Mouse (Mus musculus): Measurements from ENCODE around the gene Hist1h2ab.
"Not testable (repeated sequence)": the region's sequence is repeated elsewhere in the genome, so short reads cannot be mapped to it uniquely, and the experiment has no call there.

Hist1h2ab gene

DNA sequence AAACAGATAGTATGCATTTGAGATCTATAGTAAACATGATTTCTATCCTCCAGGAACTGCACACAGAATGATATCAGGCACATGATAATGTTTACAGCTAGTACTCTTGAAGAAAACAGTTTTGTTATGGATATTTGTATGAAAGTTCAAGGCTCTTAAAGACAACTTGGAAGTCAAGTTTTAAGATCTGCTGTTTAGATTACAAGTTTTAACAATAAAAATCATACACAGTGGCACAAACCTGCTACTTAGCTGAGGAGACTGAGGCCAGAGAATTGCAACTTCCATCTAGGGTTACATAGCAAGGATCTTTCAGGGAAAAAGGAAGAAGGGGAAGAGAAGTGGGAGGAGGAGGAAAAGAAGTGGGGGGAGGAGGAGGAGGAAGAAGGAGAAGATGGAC, 4.1 kb downstream of the Hist1h2ab start:
- DNase-seq = no peak

GRCm38 (mm10) chr13:23756790-23757189, 5.9 kb downstream of the Hist1h2ab start, which contains the start of gene Hist1h4b:
Hist1h4b (plus strand) TSS chr13:23757013.
- peak; percentile 77 for DNase-seq

DNA sequence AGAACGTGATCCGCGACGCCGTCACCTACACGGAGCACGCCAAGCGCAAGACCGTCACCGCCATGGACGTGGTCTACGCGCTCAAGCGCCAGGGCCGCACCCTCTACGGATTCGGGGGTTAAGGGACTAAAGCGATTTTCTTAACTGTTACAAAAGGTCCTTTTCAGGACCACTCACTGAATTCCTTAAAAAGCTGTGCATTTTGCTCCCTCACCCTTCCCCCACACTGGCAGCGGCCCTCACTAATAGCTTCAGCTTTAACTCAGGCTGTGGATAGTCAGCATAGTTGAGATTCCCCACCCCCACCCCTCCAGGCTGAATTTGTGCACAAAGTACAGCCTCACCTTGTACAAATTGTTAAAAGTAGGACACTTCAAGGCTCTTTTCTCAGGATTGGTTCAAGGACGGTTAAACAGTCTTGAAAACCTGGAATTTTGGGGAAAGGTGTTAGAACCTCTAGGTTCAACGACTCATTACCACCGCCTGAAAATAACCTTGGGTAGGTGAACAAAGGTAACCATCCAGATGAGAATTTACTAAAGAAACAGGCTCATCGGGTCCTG, 6.4 kb downstream of the Hist1h2ab start:
- no peak for DNase-seq

- no peak for DNase-seq
These were observed 7.0 kb downstream of the Hist1h2ab start for GRCm38 (mm10) chr13:23757921-23758320.

DNA sequence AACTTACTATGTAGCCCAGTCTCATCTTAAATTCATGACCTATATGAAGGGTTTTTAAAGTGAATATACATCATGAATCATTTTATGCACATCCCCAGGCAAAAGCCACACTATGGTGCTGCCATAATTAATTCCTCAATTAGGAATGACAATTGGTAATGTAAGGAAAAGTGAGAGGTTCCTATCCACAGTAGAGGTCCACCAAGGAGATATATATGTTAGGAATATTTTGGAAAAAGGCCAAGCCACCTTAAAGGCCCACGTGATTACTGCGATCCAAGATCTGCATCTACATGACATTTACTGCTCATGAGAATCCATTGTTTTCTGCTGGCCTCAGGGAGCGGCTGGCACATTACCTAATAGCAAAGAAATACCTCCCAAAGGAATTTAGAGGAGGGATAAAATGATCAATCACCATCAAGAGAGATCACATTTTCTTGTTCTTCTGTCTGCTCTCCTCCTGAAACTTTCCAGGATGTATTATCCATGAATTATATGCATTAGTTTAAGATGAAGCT, 8.4 kb downstream of the Hist1h2ab start:
- no peak for DNase-seq

DNA sequence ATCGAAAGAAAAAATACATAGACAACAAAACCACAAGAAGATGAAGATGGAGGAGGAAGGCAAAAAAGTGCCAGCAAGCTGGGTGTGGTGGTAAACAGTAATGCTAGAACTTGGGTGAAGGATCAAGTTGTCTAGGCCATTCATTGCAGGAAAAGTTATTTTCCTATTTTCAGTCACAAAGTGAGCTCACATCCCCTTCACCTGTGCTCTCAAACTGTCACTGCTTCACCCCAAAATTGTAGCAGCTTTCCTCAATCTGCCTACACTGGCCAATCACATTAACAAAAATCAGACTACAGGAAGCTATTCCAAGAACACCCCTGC, 9.0 kb downstream of the Hist1h2ab start:
- DNase-seq = no peak

DNA sequence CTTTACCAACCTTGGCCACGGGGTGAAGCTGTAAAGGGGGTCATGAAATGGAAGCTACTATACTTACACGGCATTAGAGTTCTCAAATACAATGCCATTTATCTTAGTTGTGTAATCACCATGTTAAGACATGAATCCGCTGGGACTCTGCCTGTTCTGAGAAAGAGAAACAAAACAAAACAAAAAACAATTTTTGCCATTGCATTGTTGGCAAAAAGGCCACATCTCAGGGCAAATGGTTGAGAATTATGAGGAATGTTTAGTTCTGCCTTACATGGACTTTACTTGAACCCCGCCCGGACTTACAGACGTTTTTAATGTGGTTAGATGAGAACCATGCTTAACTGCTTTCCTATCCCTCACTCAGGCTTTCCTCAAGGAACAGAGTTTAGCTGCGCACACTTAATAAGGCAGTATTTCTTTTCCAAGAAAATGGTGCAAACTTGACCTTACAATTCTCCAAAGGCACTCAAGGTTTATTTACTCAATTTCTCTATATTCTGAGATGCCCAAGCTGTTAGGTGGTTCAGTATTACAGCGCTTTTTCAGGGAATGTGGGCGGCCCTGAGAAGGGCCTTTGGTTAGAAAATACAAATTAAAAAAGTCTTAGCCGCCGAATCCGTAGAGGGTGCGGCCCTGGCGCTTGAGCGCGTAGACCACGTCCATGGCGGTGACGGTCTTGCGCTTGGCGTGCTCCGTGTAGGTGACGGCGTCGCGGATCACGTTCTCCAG, 9.5 kb downstream of the Hist1h2ab start:
- no peak for DNase-seq

DNA sequence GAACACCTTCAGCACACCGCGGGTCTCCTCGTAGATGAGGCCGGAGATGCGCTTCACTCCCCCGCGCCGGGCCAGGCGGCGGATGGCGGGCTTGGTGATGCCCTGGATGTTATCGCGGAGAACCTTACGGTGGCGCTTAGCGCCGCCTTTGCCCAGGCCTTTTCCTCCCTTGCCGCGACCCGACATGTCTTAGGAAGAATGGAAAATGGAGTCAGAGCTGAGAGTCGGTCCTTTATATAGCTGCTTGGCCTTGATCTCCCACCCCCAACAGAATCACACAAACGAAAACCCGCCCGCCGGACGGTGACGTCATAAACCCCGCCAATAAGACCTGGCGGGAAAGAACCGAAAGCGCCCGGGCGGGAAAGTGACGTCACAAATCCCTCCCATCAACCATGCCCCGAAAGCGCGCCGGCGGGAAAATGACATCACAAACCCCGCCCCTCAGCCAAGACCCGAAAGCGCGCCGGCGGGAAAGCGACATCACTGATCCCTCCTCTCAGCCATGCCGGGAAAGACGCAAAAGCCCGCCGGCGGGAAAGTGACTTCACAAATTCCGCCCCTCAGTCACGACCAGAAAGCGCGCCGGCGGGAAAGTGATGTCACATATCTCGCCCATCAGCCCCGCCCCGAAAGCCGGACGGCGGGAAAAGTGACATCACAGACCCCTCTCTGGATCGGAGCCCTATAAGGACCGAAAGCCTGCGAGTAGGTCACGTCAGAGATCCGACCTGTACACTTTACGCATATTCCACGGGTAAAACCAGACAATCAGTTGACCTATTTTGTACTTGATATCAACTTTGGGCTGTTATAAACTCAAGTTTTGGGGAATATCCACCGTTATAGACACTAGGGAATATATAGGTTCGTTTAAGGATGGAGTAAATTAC, 10.3 kb downstream of the Hist1h2ab start, which contains the start of gene Hist1h4a:
TSS of gene Hist1h4a (minus strand) at position 259 of the 893 bp plus-strand sequence.
- peak; percentile 98 for DNase-seq

GRCm38 (mm10) chr13:23761871-23762821, 11.2 kb downstream of the Hist1h2ab start, which contains the start of gene Hist1h3a:
Hist1h3a (minus strand) TSS chr13:23762386.
- DNase-seq = peak; percentile 56

- no peak for DNase-seq
These were observed 12.3 kb downstream of the Hist1h2ab start for GRCm38 (mm10) chr13:23763242-23763585.

DNA sequence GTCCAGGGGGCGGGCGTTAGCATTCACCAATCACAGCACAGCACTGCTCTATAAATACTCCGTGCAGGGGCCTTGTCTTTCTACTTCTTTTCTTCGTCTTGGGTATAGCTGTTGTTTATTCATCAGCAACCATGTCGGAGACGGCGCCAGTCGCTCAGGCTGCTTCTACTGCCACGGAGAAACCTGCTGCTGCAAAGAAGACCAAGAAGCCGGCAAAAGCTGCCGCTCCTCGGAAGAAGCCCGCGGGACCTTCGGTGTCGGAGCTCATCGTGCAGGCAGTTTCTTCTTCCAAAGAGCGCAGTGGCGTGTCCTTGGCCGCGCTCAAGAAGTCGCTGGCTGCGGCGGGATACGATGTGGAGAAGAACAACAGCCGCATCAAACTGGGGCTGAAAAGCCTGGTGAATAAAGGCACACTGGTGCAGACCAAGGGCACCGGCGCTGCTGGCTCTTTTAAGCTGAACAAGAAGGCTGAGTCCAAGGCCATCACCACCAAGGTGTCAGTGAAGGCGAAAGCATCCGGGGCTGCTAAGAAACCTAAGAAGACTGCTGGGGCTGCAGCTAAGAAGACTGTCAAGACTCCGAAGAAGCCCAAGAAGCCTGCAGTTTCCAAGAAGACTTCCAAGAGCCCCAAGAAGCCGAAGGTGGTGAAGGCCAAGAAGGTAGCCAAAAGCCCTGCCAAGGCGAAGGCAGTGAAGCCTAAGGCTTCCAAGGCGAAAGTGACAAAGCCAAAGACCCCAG, 12.8 kb downstream of the Hist1h2ab start, which contains the start of gene Hist1h1a:
TSS of gene Hist1h1a (plus strand) at position 81 of the 738 bp plus-strand sequence.
- peak; percentile 72 for DNase-seq

DNA sequence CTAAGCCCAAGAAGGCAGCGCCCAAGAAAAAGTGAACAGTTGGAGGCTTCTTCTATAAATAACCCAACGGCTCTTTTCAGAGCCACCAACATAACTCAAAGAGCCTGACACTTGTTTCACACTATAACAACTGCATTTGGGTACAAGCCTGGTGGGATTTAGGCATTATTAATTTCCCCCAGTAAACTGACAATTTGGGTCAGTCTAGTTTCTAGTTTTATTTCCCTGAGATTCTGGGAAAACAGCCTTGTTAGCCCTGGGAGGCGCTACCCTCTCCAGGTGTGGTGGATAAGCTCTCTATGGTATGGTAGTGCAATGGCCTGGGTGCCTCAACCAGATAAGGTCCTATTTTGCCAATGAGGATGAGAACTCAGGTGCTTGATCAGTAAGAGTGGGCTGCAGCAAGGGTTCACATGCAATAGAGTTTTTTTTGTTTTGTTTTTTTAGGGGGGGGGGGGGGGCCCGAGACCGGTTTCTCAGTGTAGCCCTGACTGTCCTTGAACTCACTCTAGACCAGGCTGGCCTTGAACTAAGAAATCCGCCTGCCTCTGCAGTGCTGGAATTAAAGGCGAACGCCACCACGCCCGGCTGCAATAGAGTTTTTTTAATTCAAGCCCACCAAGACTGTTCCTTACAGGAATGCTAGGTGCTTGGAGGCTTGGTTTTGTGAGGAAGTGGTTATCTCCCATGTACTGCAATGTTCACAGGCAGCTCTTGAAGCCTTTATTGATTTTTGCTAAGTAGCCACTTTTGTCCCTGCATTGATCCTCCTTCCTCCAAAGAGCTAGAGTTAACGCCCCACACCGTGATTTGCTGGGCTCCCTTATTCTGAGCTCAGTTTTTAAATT, 13.6 kb downstream of the Hist1h2ab start:
- no peak for DNase-seq

DNA sequence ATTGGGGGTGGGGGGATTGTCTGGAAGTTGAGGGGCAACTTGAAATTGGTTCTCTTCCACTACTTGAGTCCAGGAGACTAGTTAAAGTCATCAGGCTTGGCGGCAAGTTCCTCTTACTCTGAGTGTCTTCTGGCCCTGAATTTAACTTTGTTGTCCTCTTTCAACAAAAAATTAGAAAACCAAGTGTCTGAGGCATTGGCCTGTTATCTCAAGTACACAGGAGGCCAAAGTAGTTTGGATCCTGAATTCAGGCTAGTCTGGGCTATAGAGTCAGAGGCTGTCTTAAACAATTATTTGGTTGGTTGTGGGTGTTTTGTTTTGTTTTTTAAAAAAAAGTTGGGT, 14.2 kb downstream of the Hist1h2ab start:
- no peak for DNase-seq

DNA sequence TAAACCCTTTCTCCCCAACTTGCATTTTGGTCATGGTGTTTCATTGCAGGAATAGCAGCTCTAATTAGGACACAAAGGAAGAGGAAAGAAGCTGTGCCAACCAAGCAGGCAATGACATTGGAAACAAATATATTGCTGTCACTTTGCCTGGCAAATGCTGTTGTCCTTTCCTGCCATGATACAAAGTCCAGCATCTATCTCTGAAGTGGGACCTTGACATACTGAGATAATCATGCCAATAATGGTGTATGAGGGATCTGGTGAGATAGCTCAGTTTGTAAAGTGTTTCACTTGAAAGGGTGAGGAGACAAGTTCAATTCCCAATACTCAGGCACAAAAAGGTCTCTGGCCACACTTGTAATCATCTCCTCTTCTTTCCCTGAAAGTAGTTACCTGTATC, 15.8 kb downstream of the Hist1h2ab start:
- DNase-seq = no peak

- no peak for DNase-seq
These were observed 18.0 kb downstream of the Hist1h2ab start for GRCm38 (mm10) chr13:23768834-23769397.

GRCm38 (mm10) chr13:23769613-23770012, 18.7 kb downstream of the Hist1h2ab start, which contains the start of gene Trim38:
Trim38 (plus strand) TSS chr13:23769913.
- not testable (repeated sequence) for DNase-seq

DNA sequence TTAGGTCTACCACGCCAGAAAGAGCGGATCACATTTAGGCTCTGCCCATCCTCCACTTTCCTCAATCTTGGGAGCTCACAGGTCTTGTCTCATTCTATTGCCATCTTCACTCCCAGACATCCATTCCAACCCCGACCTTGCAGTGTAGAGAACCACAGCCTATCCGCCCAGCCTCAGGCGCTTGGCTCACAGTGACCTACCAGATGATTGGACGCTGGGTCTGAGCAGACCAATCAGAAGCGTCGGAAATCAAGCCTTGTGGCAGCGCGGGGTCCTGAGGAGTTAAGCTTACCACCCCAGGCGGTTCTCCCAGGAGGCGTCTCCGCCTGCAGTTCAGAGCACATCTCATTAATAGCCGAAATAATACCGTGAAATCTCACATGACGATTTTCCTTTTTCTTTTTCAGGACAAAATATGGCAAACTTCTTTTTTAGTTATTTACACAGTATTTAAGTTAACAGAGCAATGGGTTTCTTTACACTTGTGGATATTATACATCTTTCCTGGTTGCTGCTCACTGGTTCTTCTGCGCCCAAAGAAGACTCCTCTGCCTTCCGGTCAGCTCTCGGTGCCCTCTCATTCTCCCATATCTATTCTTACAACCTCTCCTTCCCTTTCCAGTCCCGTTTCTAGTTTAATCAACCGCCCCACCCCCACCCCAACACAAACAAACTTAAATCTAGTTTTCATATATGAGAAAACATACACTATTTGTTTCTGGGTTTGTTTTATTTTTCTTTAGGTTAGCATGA, 21.8 kb downstream of the Hist1h2ab start:
- no peak for DNase-seq

- no peak for DNase-seq
These were observed 27.4 kb downstream of the Hist1h2ab start for GRCm38 (mm10) chr13:23778339-23778738.

DNA sequence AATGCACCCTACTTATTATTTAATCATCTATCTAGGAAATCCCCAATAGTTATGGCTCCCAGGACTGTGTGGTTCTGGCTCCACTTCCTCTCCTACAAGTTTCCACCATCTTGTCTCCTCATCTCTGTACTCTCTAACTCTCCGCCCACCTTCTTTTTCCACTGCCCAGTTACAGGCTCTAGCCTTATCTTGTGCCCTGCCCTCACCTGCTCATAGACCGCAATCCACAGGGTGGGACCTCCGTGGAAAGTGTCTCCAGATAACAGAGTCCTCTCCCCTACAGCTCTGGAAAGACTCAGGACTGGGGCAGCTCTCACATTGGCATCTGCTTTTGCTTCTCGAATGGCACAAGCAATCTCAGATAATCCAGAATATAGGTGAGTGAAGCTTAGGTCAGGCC, 28.1 kb downstream of the Hist1h2ab start:
- no peak for DNase-seq

Measured in cerebellum, adult 8-10 months (tissue).